Mouse (Mus musculus) ES-E14 (cell line): ENCODE measurements around the gene Ptges. TPM values are rescaled to one million over a fixed set of nuclear protein-coding genes. Genes with fewer than 3 reads are reported as not detected.

ENCODE experiments used
- DNase-seq: peaks from one replicate; pipeline ENCODE4 v3.0.0-alpha.2; 2013; ENCODE audit warnings: low read depth, low spot score
- H3K27ac ChIP-seq: 2 replicates; pipeline ENCODE4 v1.5.1; 2012; ENCODE audit warnings: low read depth, mild to moderate bottlenecking, low read length, moderate library complexity, mixed read lengths; ENCODE audit not compliant: poor library complexity, insufficient read depth, severe bottlenecking
- H3K36me3 ChIP-seq: 2 replicates; pipeline ENCODE4 v1.6.1; 2012; ENCODE audit warnings: mild to moderate bottlenecking, low read length, moderate library complexity, mixed read lengths; ENCODE audit not compliant: control insufficient read depth, poor library complexity, insufficient read depth, severe bottlenecking
- H3K4me1 ChIP-seq, 2 experiments: fragments of 150-350 bp in 1 of 2; sonication (generic) in 1 of 2; 2 replicates each; pipeline ENCODE4 v1.6.1; 2012; ENCODE audit warnings: low read length in 2 of 2, mild to moderate bottlenecking in 1 of 2, mixed read lengths in 1 of 2; ENCODE audit not compliant: control insufficient read depth in 2 of 2, insufficient read depth in 2 of 2, poor library complexity in 1 of 2
- H3K4me3 ChIP-seq, 2 experiments: fragments of 150-350 bp in 1 of 2; sonication (generic) in 1 of 2; 2 replicates each; pipeline ENCODE4 v1.5.1; 2012; ENCODE audit warnings: low read length in 2 of 2, low read depth in 1 of 2, mild to moderate bottlenecking in 1 of 2, mixed read lengths in 1 of 2; ENCODE audit not compliant: insufficient read depth in 1 of 2, poor library complexity in 1 of 2, severe bottlenecking in 1 of 2
- H3K9ac ChIP-seq: 2 replicates; pipeline ENCODE4 v1.6.1; 2012; ENCODE audit warnings: low read depth, mild to moderate bottlenecking, low read length, mixed read lengths; ENCODE audit not compliant: poor library complexity, insufficient read depth, severe bottlenecking
- H3K9me3 ChIP-seq: fragments of 150-350 bp; sonication (generic); 2 replicates; pipeline ENCODE4 v1.6.1; 2012; ENCODE audit warnings: low read depth, mild to moderate bottlenecking, low read length; ENCODE audit not compliant: control insufficient read depth, insufficient read depth
- CHD2 ChIP-seq: IDR thresholded peaks from 2 replicates; pipeline ENCODE4 v1.6.1; 2014; ENCODE audit warnings: mild to moderate bottlenecking, low read depth, low read length, inconsistent platforms
- HCFC1 ChIP-seq: IDR thresholded peaks from 2 replicates; pipeline ENCODE4 v1.6.1; 2012; ENCODE audit warnings: low read length, inconsistent platforms, borderline replicate concordance; ENCODE audit not compliant: insufficient read depth
- MAFK ChIP-seq: IDR thresholded peaks from 2 replicates; pipeline ENCODE4 v1.6.1; 2014; ENCODE audit warnings: mild to moderate bottlenecking, low read depth, low read length, inconsistent platforms; ENCODE audit not compliant: insufficient read depth
- ZC3H11A ChIP-seq: IDR thresholded peaks from 2 replicates; pipeline ENCODE4 v1.6.1; 2012; ENCODE audit warnings: low read depth, mild to moderate bottlenecking, inconsistent platforms, low read length, borderline replicate concordance
- ZNF384 ChIP-seq: IDR thresholded peaks from 2 replicates; pipeline ENCODE4 v1.6.1; 2012; ENCODE audit warnings: low read depth, low read length, inconsistent platforms
- in situ Hi-C, 2 experiments: fragments of 600-800 bp; cut with MboI; formaldehyde crosslinking; loops; one replicate each; pipeline ENCODE4 v1.15.1; 2025; ENCODE audit warnings: low sequenced_read_pairs in 2 of 2, inconsistent platforms in 1 of 2; ENCODE audit not compliant: unreplicated experiment in 2 of 2
- total RNA-seq: library from RNA; depleted of rRNA; stranded (reverse); fragments of 300-350 nt; gene quantifications from 2 replicates; pipeline ENCODE4 v1.2.3, GENCODE M21; 2012

Ptges gene
- total RNA-seq, 1 experiment, result 30.3 TPM

GRCm38 (mm10) chr2:30862081-30862480, 67.6 kb downstream of the Ptges start:
- Histone ChIP-seq H3K4me3 (no peak overlapping the region), H3K4me1 (peaks cover 7 to 16% of the 10 kb centered on the region in 2 experiments), H3K9me3 (no peaks in the 10 kb centered on the region), H3K36me3 (no peaks in the 10 kb centered on the region), H3K9ac (no peak overlapping the region), H3K27ac (no peak overlapping the region)
- DNase-seq, result no peak
- in situ Hi-C loops, result no loop called here
- TF ChIP-seq HCFC1 (no peak), MAFK (no peak), CHD2 (no peak), ZC3H11A (no peak), ZNF384 (no peak)

- in situ Hi-C loops, result no loop called here
- H3K27ac ChIP-seq, result no peak overlapping the region
- TF ChIP-seq ZNF384 (no peak), ZC3H11A (no peak)
- no peak overlapping the region for H3K4me3 ChIP-seq
- peaks cover 7 to 15% of the 10 kb centered on the region in 2 experiments for H3K4me1 ChIP-seq
- H3K36me3 ChIP-seq, result no peaks in the 10 kb centered on the region
- DNase-seq, result no peak
- no peak overlapping the region for H3K9ac ChIP-seq
- H3K9me3 ChIP-seq, result no peaks in the 10 kb centered on the region
These were observed 69.9 kb downstream of the Ptges start for GRCm38 (mm10) chr2:30859782-30860181.

GRCm38 (mm10) chr2:30857076-30857475, 72.6 kb downstream of the Ptges start:
- Histone ChIP-seq H3K9ac (no peak overlapping the region), H3K36me3 (no peaks in the 10 kb centered on the region), H3K27ac (no peak overlapping the region), H3K4me1 (peaks cover 3 to 13% of the 10 kb centered on the region in 2 experiments; a peak in 2 of 4 replicates), H3K4me3 (no peak overlapping the region), H3K9me3 (no peaks in the 10 kb centered on the region)
- in situ Hi-C loops, result no loop called here
- DNase-seq, result no peak
- TF ChIP-seq ZNF384 (no peak), HCFC1 (no peak), ZC3H11A (no peak), MAFK (no peak), CHD2 (no peak)

GRCm38 (mm10) chr2:30852771-30853313, 76.8 kb downstream of the Ptges start:
- Histone ChIP-seq H3K9me3 (no peaks in the 10 kb centered on the region), H3K36me3 (no peaks in the 10 kb centered on the region), H3K4me1 (peaks cover 3 to 9% of the 10 kb centered on the region in 2 experiments; a peak in 1 of 4 replicates), H3K9ac (no peak overlapping the region), H3K27ac (no peak overlapping the region), H3K4me3 (peak overlapping the region in 1 of 2 experiments; percentile 17; a peak in 2 of 4 replicates)
- DNase-seq, result no peak
- in situ Hi-C loops, result no loop called here
- TF ChIP-seq CHD2 (no peak), ZC3H11A (no peak), MAFK (no peak), ZNF384 (no peak), HCFC1 (no peak)

GRCm38 (mm10) chr2:30850581-30850980, 79.1 kb downstream of the Ptges start:
- TF ChIP-seq HCFC1 (no peak), ZC3H11A (no peak), MAFK (no peak), ZNF384 (no peak), CHD2 (no peak)
- Histone ChIP-seq H3K36me3 (no peaks in the 10 kb centered on the region), H3K9me3 (no peaks in the 10 kb centered on the region), H3K9ac (no peak overlapping the region), H3K27ac (no peak overlapping the region), H3K4me3 (no peak overlapping the region), H3K4me1 (peaks cover 5 to 12% of the 10 kb centered on the region in 2 experiments; a peak in 1 of 4 replicates)
- in situ Hi-C loops, result no loop called here
- DNase-seq, result no peak
